Mouse (Mus musculus) macrophage (primary cell): ENCODE results near the gene Anks1. TPM values are rescaled to one million over a fixed set of nuclear protein-coding genes. Genes with fewer than 3 reads are reported as not detected.

Experiments
- H3K27ac ChIP-seq: fragments of 350-480 bp; formaldehyde crosslinking; 2 replicates; pipeline ENCODE4 v1.9.0; 2021
- H3K36me3 ChIP-seq: fragments of 350-480 bp; formaldehyde crosslinking; 2 replicates; pipeline ENCODE4 v1.9.0; 2021; ENCODE audit errors: inconsistent target
- H3K4me3 ChIP-seq: fragments of 350-480 bp; formaldehyde crosslinking; 2 replicates; pipeline ENCODE4 v1.9.0; 2021; ENCODE audit errors: inconsistent target
- H3K79me2 ChIP-seq: fragments of 350-480 bp; formaldehyde crosslinking; 2 replicates; pipeline ENCODE4 v1.9.0; 2021; ENCODE audit errors: inconsistent target
- WGBS: methylation state at CpG from one replicate; pipeline ENCODE4 v1.1.7; 2026; ENCODE audit warnings: inconsistent platforms; ENCODE audit not compliant: missing documents; 5-methylcytosine and 5-hydroxymethylcytosine counted together
- polyA plus RNA-seq: library from polyadenylated mRNA; stranded (reverse); fragments of 250-400 nt; gene quantifications from 3 replicates; pipeline ENCODE4 v1.2.4, GENCODE M21; 2018; ENCODE audit warnings: inconsistent platforms

The Anks1 gene
- polyA plus RNA-seq, 1 experiment from 2014 or later = 12.3 TPM

DNA sequence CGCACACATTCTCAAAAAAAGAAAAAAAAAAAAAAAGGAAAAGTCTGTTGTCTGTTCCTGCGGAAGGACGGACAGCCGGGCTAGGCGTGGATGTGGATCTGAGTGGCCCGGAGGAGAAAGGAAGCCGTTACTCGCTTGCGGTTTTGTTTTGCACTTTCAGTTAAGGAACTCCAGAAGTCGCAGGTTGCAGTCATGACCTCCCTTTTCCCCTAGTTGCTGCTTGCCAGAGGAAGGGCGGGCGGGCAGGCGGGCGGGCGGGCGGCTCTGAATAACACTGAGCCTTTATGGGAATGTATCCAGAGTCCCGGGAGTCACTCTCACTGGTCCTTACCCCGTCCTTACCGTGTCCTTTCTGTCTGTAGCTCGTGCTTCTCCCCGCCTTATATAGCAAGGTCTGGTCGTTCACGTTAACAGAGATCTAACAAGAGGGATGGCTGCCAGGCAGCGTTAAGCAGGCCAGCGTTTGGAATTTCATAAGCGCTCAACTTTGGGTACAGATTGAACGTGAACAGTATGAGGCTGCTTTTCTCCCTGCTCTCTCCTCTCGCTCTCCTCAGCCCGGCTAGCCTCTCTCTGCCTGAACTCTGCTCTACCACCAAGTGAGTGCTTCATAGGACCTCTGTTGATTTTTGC, 98.2 kb downstream of the Anks1 start:
- peak overlapping the region; percentile 26; the same call in 1 of the 2 replicates for H3K4me3 ChIP-seq
- H3K79me2 ChIP-seq = peaks cover 33% of the 10 kb centered on the region; the same call in 1 of the 2 replicates
- H3K36me3 ChIP-seq = peaks cover 23% of the 10 kb centered on the region; the same call in 1 of the 2 replicates
- 4% methylated on average over 29 of the region's 29 CpGs for WGBS
- H3K27ac ChIP-seq = peak overlapping the region; percentile 85

DNA sequence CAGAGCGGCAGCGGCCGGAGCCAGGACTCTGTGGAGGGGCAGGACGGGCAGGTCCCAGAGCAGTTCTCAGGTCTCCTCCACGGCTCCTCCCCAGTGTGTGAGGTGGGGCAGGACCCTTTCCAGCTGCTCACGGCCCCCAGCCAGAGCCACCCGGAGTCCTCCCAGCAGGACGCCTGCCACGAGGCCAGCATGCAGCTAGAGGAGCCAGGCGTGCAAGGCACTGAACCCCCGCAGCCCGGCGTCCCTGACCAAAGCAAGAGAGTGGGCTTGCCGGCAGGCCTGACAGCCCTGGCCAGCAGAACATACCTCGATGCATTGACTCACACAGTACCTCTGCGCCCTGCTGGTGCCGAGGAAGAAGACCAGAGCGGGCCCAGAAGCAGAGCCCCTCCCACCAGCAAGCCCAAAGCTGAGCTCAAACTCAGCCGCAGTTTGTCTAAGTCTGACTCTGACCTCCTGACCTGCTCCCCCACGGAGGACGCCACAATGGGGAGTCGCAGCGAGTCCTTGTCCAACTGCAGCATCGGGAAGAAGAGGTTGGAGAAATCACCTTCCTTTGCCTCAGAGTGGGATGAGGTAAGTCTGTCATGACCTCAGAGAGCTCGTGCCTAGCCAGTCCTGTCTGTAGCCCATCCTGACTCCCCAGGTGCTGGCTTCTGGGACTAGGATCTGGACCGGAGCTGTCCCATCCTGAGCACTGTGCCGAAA, 98.9 kb downstream of the Anks1 start:
- 23% methylated on average over 27 of the region's 27 CpGs for WGBS
- H3K36me3 ChIP-seq = peaks cover 19% of the 10 kb centered on the region; the same call in 1 of the 2 replicates
- peaks cover 33% of the 10 kb centered on the region; the same call in 1 of the 2 replicates for H3K79me2 ChIP-seq
- peak overlapping the region; percentile 85 for H3K27ac ChIP-seq
- H3K4me3 ChIP-seq = peak overlapping the region; percentile 26

DNA sequence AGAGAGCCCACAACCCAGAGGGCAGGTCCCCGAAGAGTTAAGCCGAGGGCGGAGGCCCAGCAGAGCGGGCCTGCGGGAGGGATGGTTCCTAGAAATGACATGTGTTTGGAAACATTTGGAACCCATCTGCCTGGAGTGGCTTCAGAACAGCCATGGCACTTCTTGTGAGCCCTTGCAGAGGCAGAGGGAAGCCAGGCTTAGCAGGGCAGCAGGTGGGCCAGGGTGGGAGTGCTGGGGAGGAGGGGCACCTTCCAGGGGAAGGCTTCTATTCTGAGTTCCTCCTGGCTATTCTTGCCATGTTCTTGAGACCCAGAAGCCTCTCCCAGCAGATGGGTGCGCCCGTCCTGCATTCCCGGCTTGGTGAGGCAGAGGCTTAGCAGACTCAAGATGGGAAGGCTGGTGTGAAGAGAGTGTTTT, 99.5 kb downstream of the Anks1 start:
- Histone ChIP-seq H3K4me3 (peak overlapping the region; percentile 26), H3K36me3 (peaks cover 13% of the 10 kb centered on the region; the same call in 1 of the 2 replicates), H3K27ac (peak overlapping the region; percentile 85), H3K79me2 (peaks cover 35% of the 10 kb centered on the region; the same call in 1 of the 2 replicates)
- 58% methylated on average over 8 of the region's 8 CpGs for WGBS

DNA sequence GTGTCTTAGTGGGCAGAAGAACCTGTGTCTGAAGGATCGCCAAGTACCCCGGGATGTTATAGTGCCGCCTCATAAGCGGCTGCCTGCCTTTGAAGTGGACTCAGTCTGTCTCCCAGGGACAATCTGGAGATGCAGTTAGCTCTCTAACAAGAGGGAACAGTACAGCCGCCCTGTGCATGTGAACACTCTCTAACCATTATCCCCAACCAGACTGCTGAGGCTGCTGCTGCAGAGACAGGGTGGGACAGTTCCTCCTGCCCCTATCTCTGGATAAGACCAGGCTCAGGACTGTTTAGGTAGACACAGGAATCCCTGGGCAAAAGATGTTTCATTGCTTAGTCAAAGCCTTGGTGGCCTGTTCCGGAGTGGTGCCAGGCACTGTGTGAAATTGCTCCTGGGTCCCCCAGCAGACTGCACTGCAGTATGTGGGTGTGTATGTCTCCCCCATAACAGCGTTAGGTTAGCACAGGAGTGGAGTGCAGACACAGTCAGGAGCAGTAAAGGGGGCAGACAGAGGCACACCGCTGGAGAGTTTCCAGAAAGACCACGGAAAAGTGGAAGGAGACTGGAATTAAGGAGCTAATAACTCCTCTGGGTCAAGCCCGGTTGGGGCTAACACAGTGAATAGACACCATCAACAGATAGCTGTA, 100.1 kb downstream of the Anks1 start:
- peaks cover 41% of the 10 kb centered on the region; the same call in 1 of the 2 replicates for H3K79me2 ChIP-seq
- H3K4me3 ChIP-seq = peak overlapping the region; percentile 26
- H3K27ac ChIP-seq = peak overlapping the region; percentile 85
- 49% methylated on average over 10 of the region's 10 CpGs for WGBS
- peaks cover 8% of the 10 kb centered on the region; the same call in 1 of the 2 replicates for H3K36me3 ChIP-seq

DNA sequence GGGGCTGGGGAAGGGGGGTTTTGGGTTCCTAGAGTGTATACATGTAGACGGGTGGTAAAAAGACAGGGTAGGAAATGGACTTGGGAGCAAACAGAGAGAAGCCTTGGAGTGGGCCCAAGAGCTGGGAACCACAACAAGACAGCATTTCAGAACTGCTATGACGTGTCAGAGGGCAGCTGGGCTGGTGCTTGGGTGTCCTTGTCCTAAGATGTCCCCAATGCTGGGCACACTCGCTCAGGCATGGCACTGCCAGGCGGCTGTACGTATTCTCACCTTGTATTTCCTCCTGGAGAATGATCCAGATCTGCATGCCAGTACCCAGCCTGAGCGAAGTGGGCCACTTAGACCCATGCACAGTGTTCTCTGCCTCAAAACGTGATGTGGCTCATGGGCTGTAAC, 100.6 kb downstream of the Anks1 start:
- Histone ChIP-seq H3K27ac (no peak overlapping the region), H3K4me3 (no peak overlapping the region; the same call in 1 of the 2 replicates), H3K79me2 (peaks cover 45% of the 10 kb centered on the region; the same call in 1 of the 2 replicates), H3K36me3 (peaks cover 8% of the 10 kb centered on the region; the same call in 1 of the 2 replicates)
- 68% methylated on average over 7 of the region's 7 CpGs for WGBS

DNA sequence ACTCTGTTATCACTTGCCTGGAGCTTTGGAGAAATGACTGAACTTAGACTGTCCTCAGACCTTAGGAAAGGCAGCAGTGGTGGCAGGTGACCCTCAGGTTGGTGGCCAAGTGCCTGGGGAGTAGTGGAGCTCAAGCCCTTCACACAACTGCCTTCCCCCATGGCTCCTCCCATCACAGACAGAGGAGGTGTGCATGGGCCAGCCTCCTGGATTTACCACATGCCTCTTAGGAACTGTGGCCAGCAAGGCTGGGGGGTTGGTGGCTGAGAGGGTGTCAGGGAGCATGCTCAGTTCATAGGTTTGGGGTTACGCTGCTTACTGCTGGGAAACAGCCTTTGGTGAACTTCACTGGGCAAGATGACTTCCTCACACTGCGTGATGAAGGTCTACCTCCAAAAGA, 101.8 kb downstream of the Anks1 start:
- H3K4me3 ChIP-seq = no peak overlapping the region
- peaks cover 45% of the 10 kb centered on the region; the same call in 1 of the 2 replicates for H3K79me2 ChIP-seq
- peaks cover 8% of the 10 kb centered on the region; the same call in 1 of the 2 replicates for H3K36me3 ChIP-seq
- no peak overlapping the region for H3K27ac ChIP-seq
- whole genome bisulfite sequencing = 94% methylated on average over 2 of the region's 2 CpGs

DNA sequence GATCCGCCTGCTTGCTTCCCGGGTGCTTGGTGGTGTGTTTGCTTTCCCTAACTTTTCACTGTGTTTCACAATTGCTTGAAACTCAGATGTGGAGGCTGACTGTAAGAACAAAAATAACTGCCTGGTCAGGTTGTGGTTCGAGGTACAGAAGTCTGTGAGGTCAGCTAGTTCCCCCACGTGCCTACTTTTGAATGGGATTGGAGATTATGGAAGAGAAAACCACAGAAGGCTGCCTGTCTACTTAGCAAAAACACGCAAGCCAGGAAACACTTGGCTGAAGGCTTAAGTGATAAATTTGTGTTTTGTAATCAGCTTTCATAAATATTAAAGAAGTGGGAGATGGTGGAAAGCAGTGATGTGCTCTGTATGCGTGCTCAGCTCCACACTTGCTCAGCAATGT, 103.7 kb downstream of the Anks1 start:
- 11% methylated on average over 5 of the region's 6 CpGs for WGBS
- no peak overlapping the region for H3K4me3 ChIP-seq
- peaks cover 8% of the 10 kb centered on the region; the same call in 1 of the 2 replicates for H3K36me3 ChIP-seq
- H3K79me2 ChIP-seq = peaks cover 64% of the 10 kb centered on the region
- peak overlapping the region; percentile 84 for H3K27ac ChIP-seq

DNA sequence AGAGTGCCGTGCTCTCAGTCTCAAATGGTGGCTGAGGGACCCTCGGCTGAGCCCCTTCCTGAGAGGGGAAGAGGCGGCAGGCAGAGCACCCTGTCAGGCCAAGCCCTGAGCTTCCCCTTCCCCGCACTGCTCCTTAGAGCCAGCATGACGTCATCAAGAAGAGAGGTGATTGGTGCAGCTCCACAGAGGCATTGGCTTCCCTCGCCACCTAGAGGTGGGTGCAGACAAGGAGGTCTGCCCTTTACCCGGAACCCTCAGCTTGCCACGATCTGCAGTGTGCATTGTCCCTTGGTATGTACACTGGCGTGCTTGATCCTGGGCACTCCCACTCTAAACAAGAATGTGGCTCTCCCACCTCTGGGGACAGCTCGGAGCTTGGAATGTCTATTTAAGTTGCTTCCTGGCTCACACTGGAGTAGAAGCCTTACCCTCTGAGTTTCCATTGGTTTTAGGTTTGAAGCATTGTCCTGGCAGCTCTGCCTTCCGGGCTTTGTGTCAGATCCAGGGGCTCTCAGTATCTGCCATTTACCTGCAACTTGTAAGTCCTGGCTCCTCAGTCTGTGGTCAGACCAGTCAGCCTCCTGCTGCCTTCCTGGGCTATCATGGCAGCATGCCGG, 104.3 kb downstream of the Anks1 start:
- 11% methylated on average over 12 of the region's 12 CpGs for WGBS
- Histone ChIP-seq H3K27ac (peak overlapping the region; percentile 84), H3K79me2 (peaks cover 64% of the 10 kb centered on the region), H3K4me3 (no peak overlapping the region; the same call in 1 of the 2 replicates), H3K36me3 (peaks cover 9% of the 10 kb centered on the region; the same call in 1 of the 2 replicates)

DNA sequence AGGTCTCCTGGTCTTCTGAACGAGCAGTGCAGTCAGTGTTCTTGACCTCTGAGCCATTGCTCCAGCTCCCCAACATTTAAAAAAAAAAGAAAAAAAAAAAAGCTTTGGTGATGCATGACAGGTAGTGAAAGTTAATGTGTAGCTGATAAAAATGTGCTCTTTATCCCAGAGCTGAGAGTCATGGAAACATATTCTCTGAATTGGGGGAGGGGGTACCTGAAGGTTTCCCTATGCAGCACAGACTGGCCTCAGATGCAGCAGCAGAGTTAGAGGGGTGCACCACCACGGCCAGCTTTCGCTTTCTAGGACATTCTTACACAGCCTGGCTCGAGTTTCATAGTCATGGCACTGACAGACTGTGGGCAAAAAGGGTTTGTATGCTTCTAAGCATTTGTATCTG, 105.3 kb downstream of the Anks1 start:
- peaks cover 14% of the 10 kb centered on the region; the same call in 1 of the 2 replicates for H3K36me3 ChIP-seq
- peaks cover 64% of the 10 kb centered on the region for H3K79me2 ChIP-seq
- H3K4me3 ChIP-seq = no peak overlapping the region
- peak overlapping the region; percentile 84 for H3K27ac ChIP-seq
- WGBS = 53% methylated on average over 4 of the region's 4 CpGs

DNA sequence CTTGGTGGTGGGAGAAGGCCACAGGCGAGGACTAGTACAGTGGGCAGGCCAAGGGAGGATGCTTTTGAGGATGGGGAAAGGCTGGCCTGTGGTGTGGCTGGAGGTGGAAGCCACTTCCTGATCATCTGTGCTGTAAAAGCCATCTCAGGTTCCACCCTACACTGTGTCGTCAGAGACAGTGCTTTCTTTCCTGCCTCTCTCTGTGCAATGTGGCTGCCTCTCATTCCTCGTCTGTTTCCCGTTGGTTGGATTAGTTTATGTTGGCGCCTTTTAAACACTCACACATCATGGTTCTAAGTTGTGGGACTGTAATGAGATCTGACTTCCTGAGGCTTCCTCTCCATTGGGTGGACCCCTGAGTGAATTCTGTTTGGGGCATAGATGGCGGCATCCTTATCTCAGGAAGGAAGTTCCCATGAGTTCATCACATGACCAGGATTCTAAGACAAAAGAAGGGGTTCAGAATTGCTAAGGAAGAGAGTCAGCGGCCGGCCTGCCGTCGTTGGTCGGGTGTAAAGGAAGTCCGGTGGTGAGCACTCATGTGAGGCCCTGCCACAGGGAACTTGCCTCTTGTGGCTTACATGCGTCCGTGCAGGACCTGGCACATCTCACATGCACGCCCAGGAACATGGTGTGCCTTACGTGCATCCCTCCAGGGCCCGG, 106.1 kb downstream of the Anks1 start:
- Histone ChIP-seq H3K4me3 (no peak overlapping the region), H3K79me2 (peaks cover 64% of the 10 kb centered on the region)

DNA sequence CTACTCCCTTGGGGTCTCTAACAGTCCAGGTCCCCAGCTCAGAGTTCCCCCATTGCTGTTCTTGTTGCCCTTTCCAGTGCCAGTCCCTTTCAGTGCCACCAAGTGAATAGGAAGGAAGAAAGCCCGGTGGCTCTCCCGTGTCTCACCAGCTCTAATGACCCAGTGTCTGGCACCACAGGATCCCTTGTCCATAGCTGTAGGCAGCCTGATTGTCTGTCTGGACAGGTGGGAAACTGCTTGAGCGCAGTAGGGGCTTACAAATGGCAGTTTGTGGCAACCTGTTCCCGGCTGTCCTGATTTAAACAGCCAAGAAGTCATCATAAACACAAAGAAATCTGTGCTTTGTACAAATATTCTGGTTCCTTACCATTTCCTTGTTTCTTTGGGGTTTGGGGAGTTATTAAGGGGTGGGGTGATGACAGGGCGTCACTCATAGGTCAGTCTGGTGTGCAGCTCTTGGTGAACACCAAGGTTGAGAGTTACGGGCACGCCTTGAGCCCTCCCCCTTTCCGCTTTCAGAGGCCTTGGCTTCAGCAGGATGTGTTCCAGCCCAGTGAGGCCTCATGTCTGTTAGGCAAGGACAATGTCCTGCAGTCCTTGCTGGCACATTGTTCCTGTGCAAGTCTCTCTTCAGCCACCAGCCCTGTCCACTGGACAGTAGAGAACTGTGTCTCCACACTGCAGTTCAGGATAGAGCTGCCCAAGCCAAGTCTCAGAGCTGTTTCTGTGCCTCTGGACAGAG, 107.1 kb downstream of the Anks1 start:
- Histone ChIP-seq H3K27ac (peak overlapping the region; percentile 84), H3K79me2 (peaks cover 65% of the 10 kb centered on the region), H3K4me3 (no peak overlapping the region), H3K36me3 (peaks cover 14% of the 10 kb centered on the region; the same call in 1 of the 2 replicates)
- 66% methylated on average over 8 of the region's 8 CpGs for WGBS

More for the DNA sequence above, 106.1 kb downstream of the Anks1 start:
- Histone ChIP-seq H3K36me3 (peaks cover 14% of the 10 kb centered on the region; the same call in 1 of the 2 replicates), H3K27ac (peak overlapping the region; percentile 84)
- WGBS = 6% methylated on average over 17 of the region's 17 CpGs

DNA sequence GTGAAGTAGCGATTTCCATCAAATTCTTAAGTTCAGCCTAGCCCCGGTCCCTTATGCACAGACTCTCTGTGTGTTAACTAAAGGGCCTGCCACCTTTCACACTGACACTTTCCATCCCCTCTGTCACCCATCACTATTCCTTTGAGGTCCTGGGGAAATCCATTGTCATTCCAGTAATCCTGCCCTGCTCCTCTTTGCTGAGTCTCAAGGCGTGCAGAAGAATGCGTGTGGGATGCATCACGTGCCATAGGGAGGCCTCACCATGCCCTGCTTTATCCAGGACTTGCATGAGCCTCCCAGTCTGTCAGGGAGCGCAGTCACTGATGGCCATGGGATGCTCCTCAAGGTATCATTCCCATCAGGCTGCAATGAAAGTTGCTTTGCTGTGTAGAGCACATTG, 109.2 kb downstream of the Anks1 start:
- H3K27ac ChIP-seq = no peak overlapping the region
- WGBS = 94% methylated on average over 6 of the region's 6 CpGs
- H3K4me3 ChIP-seq = no peak overlapping the region
- peaks cover 20% of the 10 kb centered on the region; the same call in 1 of the 2 replicates for H3K36me3 ChIP-seq
- peaks cover 81% of the 10 kb centered on the region for H3K79me2 ChIP-seq

DNA sequence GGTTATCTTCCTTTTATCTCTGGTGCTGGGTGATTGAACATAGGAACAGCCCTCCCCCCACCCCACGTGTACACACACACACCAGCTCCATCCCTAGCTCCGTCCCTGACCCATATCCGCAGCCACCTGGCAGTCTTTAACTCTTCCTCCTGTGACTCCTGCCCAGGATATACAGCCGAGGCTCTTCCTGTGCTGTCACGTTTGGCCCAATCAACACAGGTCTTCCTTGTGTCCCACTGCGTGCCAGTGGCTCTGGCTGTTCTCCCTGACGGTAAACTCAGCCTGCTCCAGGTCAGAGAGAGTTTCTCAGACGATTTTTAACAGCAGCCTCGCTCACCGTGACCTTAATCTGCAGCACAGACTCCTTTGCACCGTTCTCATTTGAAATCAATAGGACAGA, 109.7 kb downstream of the Anks1 start:
- Histone ChIP-seq H3K36me3 (peaks cover 20% of the 10 kb centered on the region; the same call in 1 of the 2 replicates), H3K79me2 (peaks cover 78% of the 10 kb centered on the region), H3K27ac (no peak overlapping the region), H3K4me3 (no peak overlapping the region)
- 91% methylated on average over 10 of the region's 11 CpGs for WGBS
